Mouse (Mus musculus) induced T-regulatory cell, adult 2 months (primary cell): Measurements from ENCODE around the gene Tnfrsf12a.

Experiments
- DNase-seq: peaks from one replicate; pipeline ENCODE4 v3.0.0-alpha.2; 2012; ENCODE audit warnings: low read depth

The Tnfrsf12a gene

GRCm38 (mm10) chr17:23680336-23680735 lies 3.1 kb upstream of the Tnfrsf12a start:
- no peak for DNase-seq

- DNase-seq, result no peak
Measured at GRCm38 (mm10) chr17:23679127-23679835, 2.0 kb upstream of the Tnfrsf12a start, which contains the start of gene Cldn6. Gene Cldn6, plus strand, starts transcription at chr17:23679249.

GRCm38 (mm10) chr17:23676473-23677031 lies 716 bp downstream of the Tnfrsf12a start:
- peak; percentile 65 for DNase-seq

GRCm38 (mm10) chr17:23675564-23676281 lies 1.5 kb downstream of the Tnfrsf12a start:
- peak; percentile 61 for DNase-seq

GRCm38 (mm10) chr17:23675127-23675526 lies 2.1 kb downstream of the Tnfrsf12a start:
- DNase-seq, result no peak

GRCm38 (mm10) chr17:23674271-23674952 lies 2.9 kb downstream of the Tnfrsf12a start:
- peak; percentile 37 for DNase-seq

GRCm38 (mm10) chr17:23673424-23674073 lies 3.7 kb downstream of the Tnfrsf12a start, which contains the start of the genes Hcfc1r1 and Thoc6:
Gene Hcfc1r1, plus strand, starts transcription at chr17:23673596.
Gene Thoc6, minus strand, starts transcription at chr17:23673882.
- peak; percentile 97 for DNase-seq

GRCm38 (mm10) chr17:23672761-23673160 lies 4.5 kb downstream of the Tnfrsf12a start:
- DNase-seq, result no peak

GRCm38 (mm10) chr17:23671519-23671918 lies 5.7 kb downstream of the Tnfrsf12a start:
- no peak for DNase-seq

GRCm38 (mm10) chr17:23670516-23671074 lies 6.7 kb downstream of the Tnfrsf12a start:
- no peak for DNase-seq

GRCm38 (mm10) chr17:23665511-23665910 lies 11.8 kb downstream of the Tnfrsf12a start:
- no peak for DNase-seq

- peak; percentile 78 for DNase-seq
Measured at GRCm38 (mm10) chr17:23664556-23665021, 12.7 kb downstream of the Tnfrsf12a start.

GRCm38 (mm10) chr17:23661526-23661925 lies 15.7 kb downstream of the Tnfrsf12a start:
- peak; percentile 68 for DNase-seq

GRCm38 (mm10) chr17:23660876-23661200 lies 16.4 kb downstream of the Tnfrsf12a start:
- DNase-seq, result no peak

- peak; percentile 73 for DNase-seq
Measured at GRCm38 (mm10) chr17:23660117-23660875, 17.0 kb downstream of the Tnfrsf12a start, which contains the start of gene Bicdl2. Gene Bicdl2, plus strand, starts transcription at chr17:23660506.

- no peak for DNase-seq
Measured at GRCm38 (mm10) chr17:23658450-23658849, 18.8 kb downstream of the Tnfrsf12a start.

GRCm38 (mm10) chr17:23654410-23654809 lies 22.9 kb downstream of the Tnfrsf12a start:
- DNase-seq, result no peak

- no peak for DNase-seq
Measured at GRCm38 (mm10) chr17:23654001-23654400, 23.3 kb downstream of the Tnfrsf12a start.

- no peak for DNase-seq
Measured at GRCm38 (mm10) chr17:23653324-23653723, 23.9 kb downstream of the Tnfrsf12a start.

GRCm38 (mm10) chr17:23651363-23651762 lies 25.9 kb downstream of the Tnfrsf12a start:
- DNase-seq, result no peak

- no peak for DNase-seq
Measured at GRCm38 (mm10) chr17:23645894-23646293, 31.4 kb downstream of the Tnfrsf12a start.
